Mouse (Mus musculus) lung, postnatal 14 days (tissue): ENCODE results near the gene Lhfpl5.

Experiments
- DNase-seq: peaks from one replicate; pipeline ENCODE4 v3.0.0; 2021

Gene Lhfpl5

GRCm38 (mm10) chr17:28628248-28629124, 53.0 kb downstream of the Lhfpl5 start:
- DNase-seq, result no peak

GRCm38 (mm10) chr17:28629125-28629524, 53.7 kb downstream of the Lhfpl5 start:
- no peak for DNase-seq
